Mouse (Mus musculus) left cerebral cortex, postnatal 14 days (tissue): ENCODE results near the gene Trim68. TPM values are rescaled to one million over a fixed set of nuclear protein-coding genes. Genes with fewer than 3 reads are reported as not detected.
A peak's percentile ranks its signal among the peaks of the same experiment; 100 is the strongest.
"Not testable (repeated sequence)": the region's sequence is repeated elsewhere in the genome, so short reads cannot be mapped to it uniquely, and the experiment has no call there.

ENCODE experiments used
- DNase-seq, 2 experiments: peaks; one replicate each; pipeline ENCODE4 v3.0.0; 2021 to 2022; ENCODE audit warnings: low spot score in 2 of 2, mixed read lengths in 1 of 2
- intact Hi-C: fragments of 180-260 bp; cut with DNase I; formaldehyde crosslinking; loops from one replicate; pipeline ENCODE4 v1.15.1; 2025
- long read RNA-seq, 2 experiments: library from polyadenylated mRNA; stranded (forward); transcript quantifications; one replicate each; pipeline ENCODE4 v2.0.0; 2021
- total RNA-seq, 2 experiments: library from RNA; stranded (reverse); gene quantifications; 2 replicates each; pipeline ENCODE4 v1.2.3; 2021

The Trim68 gene
- total RNA-seq: 1 to 10 TPM; 3.5 to 4.0 TPM
- long read RNA-seq, experiment 1, partial matches to known transcripts: 1 of 6 reads
- long read RNA-seq, experiment 1, other reads (novel, unspliced or antisense): 3 of 6 reads
- long read RNA-seq, experiment 2, partial matches to known transcripts: 0 of 1 reads
- long read RNA-seq, experiment 2, other reads (novel, unspliced or antisense): 0 of 1 reads

GRCm38 (mm10) chr7:102686944-102687501, at the start of gene Trim68:
Trim68 (minus strand) TSS chr7:102687327.
- DNase-seq: peak; percentile 91
- intact Hi-C loops: loop anchor here (5.0 kb wide), 1 partner anchor 175 kb away; no protein-coding TSS in a partner anchor

GRCm38 (mm10) chr7:102733793-102734192, 46.7 kb upstream of the Trim68 start:
- no peak for DNase-seq
- intact Hi-C loops: no loop called here

GRCm38 (mm10) chr7:102727391-102727790, 40.3 kb upstream of the Trim68 start, which contains the start of gene Olfr559:
Olfr559 (minus strand) TSS chr7:102727491.
- intact Hi-C loops: no loop called here
- DNase-seq: no peak

- no peak for DNase-seq
- intact Hi-C loops: no loop called here
Observed at GRCm38 (mm10) chr7:102718970-102719369, 31.8 kb upstream of the Trim68 start, which contains the start of gene Olfr33. Olfr33 (minus strand) TSS chr7:102719070.

GRCm38 (mm10) chr7:102701915-102702314, 14.8 kb upstream of the Trim68 start, which contains the start of gene Olfr558:
Olfr558 (plus strand) TSS chr7:102702215.
- intact Hi-C loops: no loop called here
- no peak for DNase-seq

- DNase-seq: no peak
- intact Hi-C loops: no loop called here
Observed at GRCm38 (mm10) chr7:102698461-102698860, 11.3 kb upstream of the Trim68 start.

- intact Hi-C loops: loop anchor here (2.0 kb wide), 1 partner anchor 223 kb away; no protein-coding TSS in a partner anchor
- peak in 1 of 2 experiments; percentile 40 for DNase-seq
Observed at GRCm38 (mm10) chr7:102695358-102696125, 8.4 kb upstream of the Trim68 start, which contains the start of gene Olfr557. Olfr557 (plus strand) TSS chr7:102695910.

- intact Hi-C loops: no loop called here
- no peak for DNase-seq
Observed at GRCm38 (mm10) chr7:102681916-102682315, 5.2 kb downstream of the Trim68 start.

GRCm38 (mm10) chr7:102676225-102676624, 10.9 kb downstream of the Trim68 start:
- intact Hi-C loops: no loop called here
- no peak for DNase-seq

- DNase-seq: peak; percentile 21 to 23
- intact Hi-C loops: loop anchor here (2.0 kb wide), 1 partner anchor 253 kb away; no protein-coding TSS in a partner anchor
Observed at GRCm38 (mm10) chr7:102665378-102665777, 21.7 kb downstream of the Trim68 start.

- intact Hi-C loops: loop anchor here (2.0 kb wide), 1 partner anchor 254 kb away; no protein-coding TSS in a partner anchor
- DNase-seq: no peak
Observed at GRCm38 (mm10) chr7:102664599-102664998, 22.5 kb downstream of the Trim68 start, which contains the start of gene Olfr556. Olfr556 (plus strand) TSS chr7:102664899.

GRCm38 (mm10) chr7:102658523-102658922, 28.6 kb downstream of the Trim68 start, which contains the start of gene Olfr555:
Olfr555 (plus strand) TSS chr7:102658823.
- intact Hi-C loops: no loop called here
- DNase-seq: no peak

- intact Hi-C loops, DNase-seq: not testable (repeated sequence)
Observed at GRCm38 (mm10) chr7:102644945-102645344, 42.2 kb downstream of the Trim68 start.

GRCm38 (mm10) chr7:102638132-102638531, 49.0 kb downstream of the Trim68 start, which contains the start of gene Olfr554:
Olfr554 (plus strand) TSS chr7:102638432.
- intact Hi-C loops: loop anchor here (10.0 kb wide), 1 partner anchor 73 kb away; the partner anchor contains the start of gene Trim21
- no peak for DNase-seq

- intact Hi-C loops: loop anchor here (2.0 to 10.0 kb wide), 2 partner anchors 72 to 124 kb away; partner anchors contain the start of gene Trim21
- peak; percentile 9 to 27 for DNase-seq
Observed at GRCm38 (mm10) chr7:102636665-102637064, 50.5 kb downstream of the Trim68 start.

Other genes starting within 250 kb of the Trim68 start
- 10 to 100 TPM; 11.4 TPM for gene Rrm1, start 245.6 kb downstream of the Trim68 start, total RNA-seq
- gene Olfr543, start 205.6 kb downstream of the Trim68 start, total RNA-seq: not detected
- not detected for gene Olfr544, start 199.0 kb downstream of the Trim68 start, total RNA-seq
- gene Olfr545, start 187.8 kb downstream of the Trim68 start, total RNA-seq: not detected
- gene Olfr547, start 152.6 kb downstream of the Trim68 start, total RNA-seq: not detected
- not detected for gene Olfr548-ps1, start 146.4 kb downstream of the Trim68 start, total RNA-seq
- not detected for gene Olfr549, start 137.5 kb downstream of the Trim68 start, total RNA-seq
- 1 to 10 TPM; 1.7 to 1.9 TPM for gene Trim21, start 121.8 kb downstream of the Trim68 start, total RNA-seq
- gene Olfr550, start 115.9 kb downstream of the Trim68 start, total RNA-seq: under 1 TPM; 0.32 to 0.35 TPM
- gene Olfr551, start 95.4 kb downstream of the Trim68 start, total RNA-seq: not detected
- gene Olfr552, start 89.6 kb downstream of the Trim68 start, total RNA-seq: under 1 TPM; 0.08 to 0.15 TPM
- not detected for gene Olfr553, start 69.1 kb downstream of the Trim68 start, total RNA-seq
- not detected for gene Olfr554, start 48.9 kb downstream of the Trim68 start, total RNA-seq
- not detected for gene Olfr555, start 28.5 kb downstream of the Trim68 start, total RNA-seq
- gene Olfr556, start 22.4 kb downstream of the Trim68 start, total RNA-seq: under 1 TPM in 1 of 2 experiments, not detected in 1; 0.13 TPM
- under 1 TPM in 1 of 2 experiments, not detected in 1; 0.13 TPM for gene Olfr557, start 8.6 kb upstream of the Trim68 start, total RNA-seq
- gene Olfr558, start 14.9 kb upstream of the Trim68 start, total RNA-seq: under 1 TPM; 0.25 to 0.66 TPM
- gene Olfr33, start 31.7 kb upstream of the Trim68 start, total RNA-seq: not detected
- gene Olfr559, start 40.2 kb upstream of the Trim68 start, total RNA-seq: not detected
- gene Olfr560, start 72.0 kb upstream of the Trim68 start, total RNA-seq: under 1 TPM in 1 of 2 experiments, not detected in 1; 0.17 TPM
- under 1 TPM; 0.59 to 0.77 TPM for gene Olfr78, start 72.1 kb upstream of the Trim68 start, total RNA-seq
- gene Olfr561, start 83.9 kb upstream of the Trim68 start, total RNA-seq: not detected
- gene Olfr564, start 116.2 kb upstream of the Trim68 start, total RNA-seq: under 1 TPM in 1 of 2 experiments, not detected in 1; 0.36 TPM
- gene Olfr566, start 171.4 kb upstream of the Trim68 start, total RNA-seq: not detected
- not detected for gene Olfr568, start 189.8 kb upstream of the Trim68 start, total RNA-seq
- not detected for gene Olfr569, start 203.6 kb upstream of the Trim68 start, total RNA-seq
- gene Olfr570, start 207.2 kb upstream of the Trim68 start, total RNA-seq: not detected
- gene Olfr571, start 230.2 kb upstream of the Trim68 start, total RNA-seq: not detected
- gene Olfr572, start 237.1 kb upstream of the Trim68 start, total RNA-seq: not detected